Mouse (Mus musculus): ENCODE results near the gene Wdr20. TPM values are rescaled to one million over a fixed set of nuclear protein-coding genes. Genes with fewer than 3 reads are reported as not detected.

The Wdr20 gene
- polyA plus RNA-seq, 1 experiment from 2014 or later: 33.5 TPM

GRCm38 (mm10) chr12:110813132-110813531, 75.4 kb downstream of the Wdr20 start:
- Histone ChIP-seq H3K4me1 (peaks cover 9% of the 10 kb centered on the region), H3K9ac (no peak overlapping the region), H3K4me2 (no peak overlapping the region), H3K27ac (no peak overlapping the region), H3K9me3 (no peaks in the 10 kb centered on the region), H3K27me3 (no peaks in the 10 kb centered on the region), H3K36me3 (replicated peaks) (peaks cover 33% of the 10 kb centered on the region), H3K4me3 (replicated peaks) (no peak overlapping the region)
- 91% methylated on average over 9 of the region's 9 CpGs for WGBS
- ATAC-seq (ENCODE audit: low FRiP score): no peak

- H3K27ac ChIP-seq: no peak overlapping the region
- no peak overlapping the region for H3K9ac ChIP-seq
- 95% methylated on average over 6 of the region's 6 CpGs for WGBS
- no peak for ATAC-seq (ENCODE audit: low FRiP score)
- H3K4me1 ChIP-seq: peaks cover 4% of the 10 kb centered on the region
- no peak overlapping the region for H3K4me3 ChIP-seq (replicated peaks)
- no peak overlapping the region for H3K4me2 ChIP-seq
- H3K9me3 ChIP-seq: no peaks in the 10 kb centered on the region
- peaks cover 33% of the 10 kb centered on the region for H3K36me3 ChIP-seq (replicated peaks)
- no peaks in the 10 kb centered on the region for H3K27me3 ChIP-seq
These were observed 75.9 kb downstream of the Wdr20 start for GRCm38 (mm10) chr12:110813624-110814023.

- H3K36me3 ChIP-seq (replicated peaks): peaks cover 26% of the 10 kb centered on the region
- WGBS: 82% methylated on average over 17 of the region's 17 CpGs
- no peaks in the 10 kb centered on the region for H3K27me3 ChIP-seq
- H3K27ac ChIP-seq: no peak overlapping the region
- H3K4me1 ChIP-seq: no peaks in the 10 kb centered on the region
- no peak overlapping the region for H3K9ac ChIP-seq
- no peaks in the 10 kb centered on the region for H3K9me3 ChIP-seq
- no peak overlapping the region for H3K4me2 ChIP-seq
- no peak overlapping the region for H3K4me3 ChIP-seq (replicated peaks)
- no peak for ATAC-seq (ENCODE audit: low FRiP score)
These were observed 77.2 kb downstream of the Wdr20 start for GRCm38 (mm10) chr12:110814924-110815323.

- no peak overlapping the region for H3K9ac ChIP-seq
- no peaks in the 10 kb centered on the region for H3K27me3 ChIP-seq
- H3K4me3 ChIP-seq (replicated peaks): no peak overlapping the region
- no peak overlapping the region for H3K4me2 ChIP-seq
- WGBS: 92% methylated on average over 2 of the region's 2 CpGs
- H3K27ac ChIP-seq: no peak overlapping the region
- no peak for ATAC-seq (ENCODE audit: low FRiP score)
- H3K36me3 ChIP-seq (replicated peaks): peaks cover 13% of the 10 kb centered on the region
- H3K9me3 ChIP-seq: no peaks in the 10 kb centered on the region
- no peaks in the 10 kb centered on the region for H3K4me1 ChIP-seq
These were observed 79.1 kb downstream of the Wdr20 start for GRCm38 (mm10) chr12:110816833-110817232.

GRCm38 (mm10) chr12:110819367-110819766, 81.6 kb downstream of the Wdr20 start:
- Histone ChIP-seq H3K4me2 (no peak overlapping the region), H3K4me3 (replicated peaks) (no peak overlapping the region), H3K4me1 (no peaks in the 10 kb centered on the region), H3K27me3 (no peaks in the 10 kb centered on the region), H3K9me3 (no peaks in the 10 kb centered on the region), H3K36me3 (replicated peaks) (no peaks in the 10 kb centered on the region), H3K27ac (no peak overlapping the region), H3K9ac (no peak overlapping the region)
- no peak for ATAC-seq (ENCODE audit: low FRiP score)
- WGBS: 80% methylated on average over 8 of the region's 8 CpGs

GRCm38 (mm10) chr12:110821787-110822186, 84.0 kb downstream of the Wdr20 start:
- Histone ChIP-seq H3K9ac (no peak overlapping the region), H3K27me3 (no peaks in the 10 kb centered on the region), H3K36me3 (replicated peaks) (no peaks in the 10 kb centered on the region), H3K4me3 (replicated peaks) (no peak overlapping the region), H3K27ac (no peak overlapping the region), H3K9me3 (no peaks in the 10 kb centered on the region), H3K4me1 (no peaks in the 10 kb centered on the region), H3K4me2 (no peak overlapping the region)
- ATAC-seq (ENCODE audit: low FRiP score): no peak
- 88% methylated on average over 2 of the region's 2 CpGs for WGBS

GRCm38 (mm10) chr12:110822366-110822765, 84.6 kb downstream of the Wdr20 start:
- H3K9ac ChIP-seq: no peak overlapping the region
- no peak overlapping the region for H3K4me3 ChIP-seq (replicated peaks)
- WGBS: 84% methylated on average over 7 of the region's 7 CpGs
- no peak for ATAC-seq (ENCODE audit: low FRiP score)
- no peaks in the 10 kb centered on the region for H3K9me3 ChIP-seq
- no peaks in the 10 kb centered on the region for H3K4me1 ChIP-seq
- peaks cover 3% of the 10 kb centered on the region; the same call in 1 of the 2 replicates for H3K36me3 ChIP-seq (replicated peaks)
- no peak overlapping the region for H3K4me2 ChIP-seq
- no peaks in the 10 kb centered on the region for H3K27me3 ChIP-seq
- no peak overlapping the region for H3K27ac ChIP-seq

- Histone ChIP-seq H3K36me3 (replicated peaks) (peaks cover 3% of the 10 kb centered on the region), H3K9me3 (no peaks in the 10 kb centered on the region), H3K9ac (no peak overlapping the region), H3K27ac (no peak overlapping the region), H3K4me2 (no peak overlapping the region), H3K27me3 (no peaks in the 10 kb centered on the region), H3K4me1 (no peaks in the 10 kb centered on the region), H3K4me3 (replicated peaks) (no peak overlapping the region)
- 95% methylated on average over 4 of the region's 4 CpGs for WGBS
- ATAC-seq (ENCODE audit: low FRiP score): no peak
These were observed 91.2 kb downstream of the Wdr20 start for GRCm38 (mm10) chr12:110828908-110829307.

GRCm38 (mm10) chr12:110830293-110831024, 92.7 kb downstream of the Wdr20 start:
- Histone ChIP-seq H3K27ac (no peak overlapping the region), H3K27me3 (no peaks in the 10 kb centered on the region; the same call in 1 of the 2 replicates), H3K9me3 (no peaks in the 10 kb centered on the region), H3K4me1 (no peaks in the 10 kb centered on the region), H3K36me3 (replicated peaks) (peaks cover 3% of the 10 kb centered on the region), H3K4me2 (no peak overlapping the region), H3K9ac (no peak overlapping the region), H3K4me3 (replicated peaks) (no peak overlapping the region)
- ATAC-seq (ENCODE audit: low FRiP score): no peak
- 88% methylated on average over 11 of the region's 11 CpGs for WGBS

- Histone ChIP-seq H3K4me2 (no peak overlapping the region), H3K9ac (no peak overlapping the region), H3K4me3 (replicated peaks) (no peak overlapping the region), H3K27me3 (no peaks in the 10 kb centered on the region; the same call in 1 of the 2 replicates), H3K9me3 (no peaks in the 10 kb centered on the region), H3K27ac (no peak overlapping the region), H3K36me3 (replicated peaks) (no peaks in the 10 kb centered on the region), H3K4me1 (peaks cover 30% of the 10 kb centered on the region)
- no peak for ATAC-seq (ENCODE audit: low FRiP score)
- WGBS: 91% methylated on average over 3 of the region's 3 CpGs
These were observed 97.4 kb downstream of the Wdr20 start for GRCm38 (mm10) chr12:110835182-110835581.

- Histone ChIP-seq H3K4me2 (peak overlapping the region; percentile 31), H3K27me3 (no peaks in the 10 kb centered on the region; the same call in 1 of the 2 replicates), H3K9me3 (no peaks in the 10 kb centered on the region), H3K9ac (peak overlapping the region; percentile 18; the same call in 1 of the 2 replicates), H3K27ac (peak overlapping the region; percentile 86), H3K36me3 (replicated peaks) (no peaks in the 10 kb centered on the region), H3K4me1 (peaks cover 31% of the 10 kb centered on the region), H3K4me3 (replicated peaks) (no peak overlapping the region; the same call in 1 of the 2 replicates)
- no peak for ATAC-seq (ENCODE audit: low FRiP score)
- WGBS: 27% methylated on average over 6 of the region's 6 CpGs
These were observed 99.0 kb downstream of the Wdr20 start for GRCm38 (mm10) chr12:110836729-110837128.

GRCm38 (mm10) chr12:110837192-110837841, 99.6 kb downstream of the Wdr20 start:
- Histone ChIP-seq H3K4me2 (peak overlapping the region; percentile 31), H3K4me1 (peaks cover 31% of the 10 kb centered on the region), H3K4me3 (replicated peaks) (no peak overlapping the region; the same call in 1 of the 2 replicates), H3K36me3 (replicated peaks) (no peaks in the 10 kb centered on the region), H3K27me3 (no peaks in the 10 kb centered on the region; the same call in 1 of the 2 replicates), H3K27ac (peak overlapping the region; percentile 86), H3K9me3 (no peaks in the 10 kb centered on the region), H3K9ac (peak overlapping the region; percentile 18; the same call in 1 of the 2 replicates)
- peak; percentile 77 for ATAC-seq (ENCODE audit: low FRiP score)
- WGBS: 9% methylated on average over 5 of the region's 5 CpGs

Measured in forebrain, embryonic 12.5 days (tissue).